Mouse (Mus musculus) forebrain, embryonic 13.5 days (tissue): ENCODE results near the gene Nfe2l1. TPM values are rescaled to one million over a fixed set of nuclear protein-coding genes. Genes with fewer than 3 reads are reported as not detected.
"Not testable (repeated sequence)": the region's sequence is repeated elsewhere in the genome, so short reads cannot be mapped to it uniquely, and the experiment has no call there.

ENCODE experiments used
- ATAC-seq: fragments of 200-750 bp; cut with Nextera tagmentation; 2 replicates; pipeline ENCODE4 v1.8.0; 2017
- H3K27ac ChIP-seq: fragments of 300-500 bp; sonication (generic); 2 replicates; pipeline ENCODE4 v1.5.1; 2015; ENCODE audit warnings: inconsistent platforms, mild to moderate bottlenecking, moderate library complexity
- H3K27me3 ChIP-seq: fragments of 300-500 bp; sonication (generic); 2 replicates; pipeline ENCODE4 v1.6.1; 2015; ENCODE audit warnings: mild to moderate bottlenecking, inconsistent platforms
- H3K36me3 ChIP-seq: fragments of 300-500 bp; sonication (generic); 2 replicates; pipeline ENCODE4 v1.6.1; 2015; ENCODE audit warnings: mild to moderate bottlenecking, inconsistent platforms; ENCODE audit not compliant: poor library complexity, severe bottlenecking
- H3K4me1 ChIP-seq: fragments of 300-500 bp; sonication (generic); 2 replicates; pipeline ENCODE4 v1.6.1; 2015; ENCODE audit warnings: inconsistent platforms
- H3K4me2 ChIP-seq: fragments of 300-500 bp; sonication (generic); 2 replicates; pipeline ENCODE4 v1.6.1; 2015; ENCODE audit warnings: inconsistent platforms, mild to moderate bottlenecking, moderate library complexity
- H3K4me3 ChIP-seq: fragments of 300-500 bp; sonication (generic); 2 replicates; pipeline ENCODE4 v1.5.1; 2015; ENCODE audit warnings: mild to moderate bottlenecking, inconsistent platforms
- H3K9ac ChIP-seq: fragments of 300-500 bp; sonication (generic); 2 replicates; pipeline ENCODE4 v1.6.1; 2015; ENCODE audit warnings: mild to moderate bottlenecking, inconsistent platforms
- H3K9me3 ChIP-seq: fragments of 300-500 bp; sonication (generic); replicated peaks from 2 replicates; pipeline ENCODE4 v1.6.1; 2016; ENCODE audit warnings: inconsistent platforms
- WGBS: fragments of 180-500 bp; shearing (Covaris S2); methylation state at CpG from one replicate; pipeline ENCODE4 v1.1.7; 2015; 5-methylcytosine and 5-hydroxymethylcytosine counted together
- polyA plus RNA-seq: library from polyadenylated mRNA; unstranded; fragments of >200 nt; fragmentation: Nextera tagmentation; extraction: Ambion mirVana; gene quantifications from 2 replicates; pipeline ENCODE4 v1.2.1, GENCODE M21; 2015

Nfe2l1 gene
- polyA plus RNA-seq, 1 experiment from 2014 or later, result 49.0 TPM

- H3K4me1 ChIP-seq, result peaks cover 42% of the 10 kb centered on the region
- ATAC-seq, result peak; percentile 67
- peak overlapping the region; percentile 55 for H3K9ac ChIP-seq
- H3K9me3 ChIP-seq, result no peaks in the 10 kb centered on the region
- 15% methylated on average over 24 of the region's 26 CpGs for WGBS
- peak overlapping the region; percentile 35 for H3K27ac ChIP-seq
- peak overlapping the region; percentile 28 for H3K4me2 ChIP-seq
- 0 out of 2 replicates have a peak, but pooled peaks cover 7% of the 10 kb centered on the region for H3K27me3 ChIP-seq
- H3K36me3 ChIP-seq, result no peaks in the 10 kb centered on the region
- H3K4me3 ChIP-seq, result no peak overlapping the region
Observed at GRCm38 (mm10) chr11:96863206-96863995, 33.6 kb upstream of the Nfe2l1 start.

- H3K27ac ChIP-seq, result peak overlapping the region; percentile 31; the same call in 1 of the 2 replicates
- WGBS, result 55% methylated on average over 12 of the region's 12 CpGs
Observed at GRCm38 (mm10) chr11:96862534-96862933, 32.8 kb upstream of the Nfe2l1 start.

GRCm38 (mm10) chr11:96861878-96862289, 32.1 kb upstream of the Nfe2l1 start:
- peaks cover 37% of the 10 kb centered on the region for H3K4me1 ChIP-seq
- WGBS, result under 1% methylated on average over 31 of the region's 31 CpGs
- H3K9ac ChIP-seq, result peak overlapping the region; percentile 61; the same call in 1 of the 2 replicates
- H3K9me3 ChIP-seq, result no peaks in the 10 kb centered on the region
- no peaks in the 10 kb centered on the region for H3K36me3 ChIP-seq
- H3K4me2 ChIP-seq, result peak overlapping the region; percentile 77
- H3K27ac ChIP-seq, result 0 out of 2 replicates have a peak overlapping the region, but pooled peaks have one; percentile 31
- ATAC-seq, result peak; percentile 89
- 0 out of 2 replicates have a peak, but pooled peaks cover 7% of the 10 kb centered on the region for H3K27me3 ChIP-seq
- H3K4me3 ChIP-seq, result peak overlapping the region; percentile 43

More at GRCm38 (mm10) chr11:96862534-96862933, 32.8 kb upstream of the Nfe2l1 start:
- peaks cover 41% of the 10 kb centered on the region for H3K4me1 ChIP-seq
- no peaks in the 10 kb centered on the region for H3K9me3 ChIP-seq
- peak overlapping the region; percentile 43; the same call in 1 of the 2 replicates for H3K4me3 ChIP-seq
- H3K4me2 ChIP-seq, result peak overlapping the region; percentile 77
- 0 out of 2 replicates have a peak, but pooled peaks cover 7% of the 10 kb centered on the region for H3K27me3 ChIP-seq
- H3K9ac ChIP-seq, result no peak overlapping the region; the same call in 1 of the 2 replicates
- no peaks in the 10 kb centered on the region for H3K36me3 ChIP-seq
- ATAC-seq, result no peak

DNA sequence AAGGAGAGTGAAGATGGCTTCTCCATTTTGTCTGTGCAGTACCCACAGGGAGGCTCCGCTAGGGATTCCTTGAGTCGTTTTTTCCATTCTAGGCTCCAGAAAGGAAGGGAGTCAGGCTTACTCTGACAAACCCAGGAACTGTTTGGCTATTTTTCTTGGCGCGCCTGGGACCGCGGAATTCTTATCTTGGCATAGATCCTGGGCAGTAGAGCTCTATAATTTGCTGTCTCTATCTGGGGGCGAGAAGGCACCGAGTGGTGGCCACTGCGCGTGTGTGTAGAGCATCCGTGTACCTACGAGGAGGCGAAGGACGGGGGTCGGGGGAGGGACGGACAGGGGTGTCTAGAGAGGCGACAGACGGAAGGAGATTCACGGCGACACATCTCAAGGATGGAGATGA, 31.7 kb upstream of the Nfe2l1 start:
- peak; percentile 39 for ATAC-seq
- H3K4me2 ChIP-seq, result peak overlapping the region; percentile 77

DNA sequence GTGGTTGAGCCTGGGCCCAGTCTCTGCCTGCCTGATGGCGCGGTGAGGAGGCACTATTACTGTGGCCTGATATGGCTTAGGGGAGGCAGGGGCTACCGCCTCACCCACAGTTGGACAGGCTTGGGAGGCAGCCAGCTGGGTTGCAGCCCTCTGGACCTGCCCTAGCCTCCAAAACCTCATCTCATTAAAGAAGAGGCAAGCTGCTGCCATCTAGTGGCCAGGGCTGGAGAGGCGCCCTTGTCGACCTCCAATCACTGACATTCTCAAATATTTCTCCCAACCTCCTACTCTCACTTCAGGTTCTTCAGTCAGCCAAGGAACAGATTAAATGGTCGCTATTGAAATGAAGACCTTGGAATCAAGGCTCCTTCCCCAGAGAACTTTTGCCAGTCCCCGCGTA, 30.8 kb upstream of the Nfe2l1 start:
- peak overlapping the region; percentile 77; the same call in 1 of the 2 replicates for H3K4me2 ChIP-seq
- ATAC-seq, result peak; percentile 50

More for the DNA sequence above, 31.7 kb upstream of the Nfe2l1 start:
- Histone ChIP-seq H3K27ac (no peak overlapping the region), H3K36me3 (no peaks in the 10 kb centered on the region), H3K9ac (peak overlapping the region; percentile 61), H3K27me3 (0 out of 2 replicates have a peak, but pooled peaks cover 7% of the 10 kb centered on the region), H3K4me1 (peaks cover 37% of the 10 kb centered on the region), H3K4me3 (peak overlapping the region; percentile 43), H3K9me3 (no peaks in the 10 kb centered on the region)
- 2% methylated on average over 20 of the region's 20 CpGs for WGBS

GRCm38 (mm10) chr11:96859635-96860034, 29.9 kb upstream of the Nfe2l1 start:
- no peak overlapping the region for H3K4me2 ChIP-seq
- H3K4me3 ChIP-seq, result no peak overlapping the region
- no peak overlapping the region for H3K27ac ChIP-seq
- no peak overlapping the region for H3K9ac ChIP-seq
- 93% methylated on average over 4 of the region's 4 CpGs for WGBS
- H3K36me3 ChIP-seq, result no peaks in the 10 kb centered on the region
- ATAC-seq, result no peak
- H3K4me1 ChIP-seq, result peaks cover 37% of the 10 kb centered on the region
- no peaks in the 10 kb centered on the region for H3K9me3 ChIP-seq
- 0 out of 2 replicates have a peak, but pooled peaks cover 7% of the 10 kb centered on the region for H3K27me3 ChIP-seq

More for the DNA sequence above, 30.8 kb upstream of the Nfe2l1 start:
- H3K36me3 ChIP-seq, result no peaks in the 10 kb centered on the region
- H3K9ac ChIP-seq, result no peak overlapping the region
- H3K4me3 ChIP-seq, result no peak overlapping the region
- H3K27me3 ChIP-seq, result 0 out of 2 replicates have a peak, but pooled peaks cover 7% of the 10 kb centered on the region
- H3K9me3 ChIP-seq, result no peaks in the 10 kb centered on the region
- no peak overlapping the region for H3K27ac ChIP-seq
- 11% methylated on average over 8 of the region's 8 CpGs for WGBS
- peaks cover 37% of the 10 kb centered on the region for H3K4me1 ChIP-seq

DNA sequence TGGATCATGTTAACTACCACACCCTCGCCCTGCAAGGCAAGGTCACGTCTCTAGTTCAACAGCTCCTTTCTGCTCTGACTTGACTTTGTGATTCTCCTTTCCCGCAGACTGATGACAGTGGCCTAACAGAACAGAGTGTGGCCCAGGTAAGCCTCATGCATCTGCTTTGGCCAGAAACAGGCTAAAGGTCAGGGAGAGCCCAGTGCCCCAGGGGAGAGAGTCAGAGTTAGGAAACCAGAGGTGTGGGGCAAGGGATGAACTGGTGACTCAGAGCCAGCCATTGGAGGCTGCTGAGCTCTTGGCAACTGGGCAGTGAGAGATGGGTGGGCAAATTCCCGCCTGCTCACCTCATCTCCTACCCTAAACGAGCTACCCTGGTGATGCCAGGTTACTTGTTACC, 27.7 kb upstream of the Nfe2l1 start:
- Histone ChIP-seq H3K4me1 (peaks cover 19% of the 10 kb centered on the region), H3K4me2 (no peak overlapping the region), H3K27ac (no peak overlapping the region), H3K27me3 (0 out of 2 replicates have a peak, but pooled peaks cover 6% of the 10 kb centered on the region), H3K4me3 (no peak overlapping the region), H3K36me3 (no peaks in the 10 kb centered on the region), H3K9ac (no peak overlapping the region), H3K9me3 (no peaks in the 10 kb centered on the region)
- no peak for ATAC-seq
- WGBS, result 90% methylated on average over 5 of the region's 5 CpGs

DNA sequence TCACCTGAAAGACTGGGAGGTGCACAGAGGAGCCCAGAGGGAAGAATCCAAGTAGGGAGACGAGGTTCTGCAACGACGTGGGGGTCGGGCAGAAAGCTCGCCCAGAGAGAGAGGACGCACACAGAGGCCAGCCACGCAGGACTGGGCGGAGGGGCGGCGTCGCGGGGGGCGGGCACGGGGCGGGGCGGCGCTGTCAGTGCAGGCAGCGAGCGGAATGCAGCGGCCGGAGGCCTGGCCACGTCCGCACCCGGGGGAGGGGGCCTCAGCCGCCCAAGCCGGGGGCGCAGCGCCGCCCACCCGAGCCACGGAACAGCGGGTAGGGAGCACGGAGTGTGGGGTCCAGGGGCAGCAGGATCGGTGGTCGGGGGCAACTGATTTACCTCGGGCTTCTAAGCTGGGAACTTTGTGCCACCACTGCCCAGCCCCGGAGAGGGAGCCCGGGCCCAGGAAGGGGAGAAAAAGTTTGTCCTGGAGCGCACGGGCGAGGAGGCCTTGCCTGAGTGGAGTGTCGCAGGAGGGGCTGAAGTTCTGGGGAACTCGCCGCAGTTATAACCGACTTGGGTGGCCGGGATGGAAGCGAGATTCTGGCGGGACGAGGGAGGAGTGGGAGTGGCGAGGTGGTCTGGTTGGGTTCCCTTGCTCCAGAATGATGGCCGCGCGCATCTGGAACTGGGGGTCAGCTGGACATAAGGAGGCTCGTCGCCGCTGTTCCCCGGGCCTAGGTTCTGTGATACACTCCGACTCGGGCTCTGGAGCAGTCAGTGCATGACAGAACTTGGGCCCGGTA, 20.1 kb upstream of the Nfe2l1 start, which contains the start of gene Copz2:
Copz2 (plus strand) TSS at position 190 of the 787 bp plus-strand sequence.
- Histone ChIP-seq H3K4me2 (peak within 1 kb of the TSS; percentile 76), H3K27ac (no peak within 1 kb of the TSS), H3K9me3 (no peaks in the 10 kb centered on the region), H3K4me3 (peak within 1 kb of the TSS; percentile 47), H3K36me3 (no peaks in the 10 kb centered on the region), H3K4me1 (peaks cover 13% of the 10 kb centered on the region), H3K9ac (peak within 1 kb of the TSS; percentile 60), H3K27me3 (peaks cover 19% of the 10 kb centered on the region)
- ATAC-seq, result no peak; the same call in 1 of the 2 replicates
- WGBS, result 1% methylated on average over 59 of the region's 60 CpGs

- WGBS, result 72% methylated on average over 5 of the region's 5 CpGs
- H3K27ac ChIP-seq, H3K9me3 ChIP-seq, ATAC-seq, H3K9ac ChIP-seq, H3K36me3 ChIP-seq, H3K4me3 ChIP-seq: not testable (repeated sequence)
- Histone ChIP-seq H3K27me3 (peaks cover 19% of the 10 kb centered on the region), H3K4me2 (peak overlapping the region; percentile 76), H3K4me1 (peaks cover 13% of the 10 kb centered on the region)
Observed at GRCm38 (mm10) chr11:96849145-96849544, 19.4 kb upstream of the Nfe2l1 start.

DNA sequence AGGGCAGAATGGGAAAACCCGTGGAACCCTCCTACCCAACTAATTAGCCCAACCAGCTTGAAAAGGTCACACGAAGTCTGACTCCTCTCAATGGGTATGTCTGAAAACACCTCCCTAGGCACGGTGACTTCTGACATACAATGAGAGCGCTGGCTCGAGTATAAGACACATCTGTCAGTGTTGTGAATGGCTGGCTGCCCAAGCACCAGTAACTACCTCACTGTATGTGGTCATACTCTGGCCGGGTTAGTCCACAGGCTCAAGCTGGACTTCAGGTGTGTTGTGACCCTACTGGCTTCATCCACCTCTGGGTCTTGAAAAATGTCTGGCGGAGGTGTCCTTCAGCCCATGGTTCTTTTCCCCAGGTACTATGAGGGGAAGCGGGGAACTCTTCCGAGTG, 18.9 kb upstream of the Nfe2l1 start:
- H3K4me3 ChIP-seq, result no peak overlapping the region
- H3K9me3 ChIP-seq, result no peaks in the 10 kb centered on the region
- no peak for ATAC-seq
- WGBS, result 50% methylated on average over 9 of the region's 9 CpGs
- H3K9ac ChIP-seq, result no peak overlapping the region
- H3K4me1 ChIP-seq, result peaks cover 13% of the 10 kb centered on the region
- no peaks in the 10 kb centered on the region for H3K36me3 ChIP-seq
- H3K27me3 ChIP-seq, result peaks cover 18% of the 10 kb centered on the region
- no peak overlapping the region for H3K4me2 ChIP-seq
- H3K27ac ChIP-seq, result no peak overlapping the region

DNA sequence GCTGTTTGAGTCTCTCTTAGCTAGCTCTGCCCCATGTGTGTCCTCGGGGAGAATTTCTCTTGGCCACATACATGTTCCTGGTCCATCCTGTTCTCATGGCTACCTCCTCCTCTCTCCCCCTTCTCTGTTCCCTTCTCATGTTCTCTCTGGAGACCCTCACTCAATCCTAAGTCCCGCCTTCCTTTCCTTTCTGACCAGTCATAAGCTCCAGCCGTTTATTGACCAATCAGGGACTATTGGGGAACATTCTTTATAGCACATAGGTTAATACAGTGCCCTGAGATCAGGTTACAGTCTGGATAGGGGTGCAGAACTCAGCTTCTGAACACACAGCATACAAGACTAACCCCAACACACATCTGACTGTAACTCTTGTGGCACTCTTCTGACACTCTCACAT, 17.5 kb upstream of the Nfe2l1 start:
- peaks cover 17% of the 10 kb centered on the region for H3K27me3 ChIP-seq
- no peak overlapping the region for H3K9ac ChIP-seq
- no peak for ATAC-seq
- 50% methylated on average over 3 of the region's 3 CpGs for WGBS
- no peak overlapping the region for H3K4me3 ChIP-seq
- H3K4me1 ChIP-seq, result peaks cover 13% of the 10 kb centered on the region
- H3K27ac ChIP-seq, result no peak overlapping the region
- no peak overlapping the region for H3K4me2 ChIP-seq
- no peaks in the 10 kb centered on the region for H3K36me3 ChIP-seq
- H3K9me3 ChIP-seq, result no peaks in the 10 kb centered on the region
